In the genomic region with DNA sequence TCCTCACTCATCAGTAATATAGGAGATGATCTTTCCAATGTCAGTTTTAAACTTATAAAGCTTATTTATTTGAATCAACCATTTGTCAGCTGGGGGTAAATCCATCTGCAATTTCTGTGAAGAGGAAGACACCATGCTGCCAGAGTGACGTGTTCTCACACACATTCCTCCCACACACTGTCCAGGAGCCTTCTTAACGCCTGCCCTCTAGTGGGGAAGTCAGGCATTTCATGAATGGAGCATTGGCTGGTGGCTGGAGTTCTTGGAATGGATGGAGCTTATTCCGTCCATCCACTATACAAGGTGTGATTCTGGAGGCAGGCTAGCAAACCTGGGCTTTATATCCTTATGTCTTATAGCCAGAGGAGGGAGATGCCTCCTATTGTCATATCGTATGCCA, we compare ENCODE assay signal across 9 mouse cellular contexts. TPM values are rescaled to one million over a fixed set of nuclear protein-coding genes. Genes with fewer than 3 reads are reported as not detected.
A peak's percentile ranks its signal among the peaks of the same experiment; 100 is the strongest.
DNase-seq lines count a peak whose midpoint lies in the region; ATAC-seq and TF ChIP-seq lines count a peak whose summit lies in the region.
"Had no signal": no experiment of that assay in that cellular context is flagged by ENCODE, and none has a peak within 500 bp of the region (broad histone marks: within the 10 kb centered on the region; RNA-seq: fewer than 3 reads in every experiment).

No protein-coding gene starts in this region.

- H3K27me3 ChIP-seq in E14TG2a.4 (ENCODE audit: insufficient read depth, low read length) = peaks cover 24% of the 10 kb centered on the region
- H3K27me3 ChIP-seq: megakaryocyte, embryonic 14.5 days had no signal

- H3K4me1 ChIP-seq in E14TG2a.4 (replicated peaks; ENCODE audit: low read depth, low read length) = peaks cover 19% of the 10 kb centered on the region

- no peak overlapping the region for H3K4me3 ChIP-seq in E14TG2a.4 (replicated peaks; ENCODE audit: low read length)
- H3K4me3 ChIP-seq: megakaryocyte, embryonic 14.5 days had no signal

- peak; percentile 65 for ATAC-seq in activated CD4-positive, CD25-positive, alpha-beta regulatory T cell, adult 4 months

- H3K9me3 ChIP-seq in E14TG2a.4 (ENCODE audit: low read length) = no peaks in the 10 kb centered on the region
- H3K9me3 ChIP-seq: megakaryocyte, embryonic 14.5 days had no signal

- peak; percentile 77 to 87 for DNase-seq in cerebellum, postnatal 36 days
- DNase-seq in gastrocnemius, postnatal 10 days = peak; percentile 69
- DNase-seq in kidney, postnatal 36 days = peak; percentile 72 to 90
- peak; percentile 66 to 73 for DNase-seq in lung, adult 18-20 months
- DNase-seq in retina, embryonic 14.5 days (ENCODE audit: low spot score) = peak; percentile 85
- peak; percentile 35 to 58 for DNase-seq in urinary bladder, postnatal 36 days (ENCODE audit: low spot score in 2 of 2)

- no peaks in the 10 kb centered on the region for H3K36me3 ChIP-seq in E14TG2a.4 (ENCODE audit: insufficient read depth, low read length)

- TF ChIP-seq CTCF in E14TG2a.4 (conservative IDR thresholded peaks at IDR 0.05; ENCODE audit: low read length) = peak; percentile 88

RNA-seq across cellular contexts. Expression of gene Vps33a, which starts 37.0 kb away (rescaled TPM):
- polyA plus RNA-seq in activated CD4-positive, CD25-positive, alpha-beta regulatory T cell, adult 4 months (2017; shearing (Covaris generic)) = 10 to 100 TPM; 33.9 to 36.8 TPM
- total RNA-seq in gastrocnemius, postnatal 10 days (2021) = 10 to 100 TPM; 23.3 to 26.6 TPM
